Mouse (Mus musculus) kidney, adult 2 months (tissue): ENCODE measurements at regions not wholly inside any gene's neighbourhood (a gene's known extent, or its start where the extent isn't known, plus 50 kb on each side); places are given as distances from the start of the nearest gene placed in this dataset.

Experiments used
- CTCF ChIP-seq: fragments of 200-500 bp; conservative IDR thresholded peaks from 2 replicates; pipeline ENCODE4 v1.5.1; 2011; ENCODE audit warnings: low read depth, mild to moderate bottlenecking, control low read depth, low read length, moderate library complexity, mixed read lengths; ENCODE audit not compliant: insufficient read depth, insufficient read length
- POLR2A ChIP-seq: fragments of 200-500 bp; IDR thresholded peaks from one replicate; pipeline ENCODE4 v1.6.1; 2011; ENCODE audit warnings: low read depth, low read length, control low read depth

- no peak for TF ChIP-seq CTCF
- no peak for TF ChIP-seq POLR2A
These were observed 118.1 kb upstream of the 4933412E24Rik start for GRCm38 (mm10) chr15:60134515-60134914.
